Mouse (Mus musculus) bone marrow macrophage, adult 2 months (primary cell): ENCODE data around the gene Kcnh4.

Source experiments
- CTCF ChIP-seq: IDR thresholded peaks from 2 replicates; pipeline ENCODE4 v1.5.1; 2012; ENCODE audit warnings: low read depth, mild to moderate bottlenecking, low read length, moderate library complexity
- POLR2A ChIP-seq: IDR thresholded peaks from 2 replicates; pipeline ENCODE4 v1.6.1; 2012; ENCODE audit warnings: mild to moderate bottlenecking, low read depth, low read length, borderline replicate concordance

- no peak for TF ChIP-seq CTCF
- TF ChIP-seq POLR2A = no peak
These were observed 29.8 kb downstream of the Kcnh4 start for GRCm38 (mm10) chr11:100729976-100730375.
